Mouse (Mus musculus) stomach, embryonic 15.5 days (tissue): ENCODE data around the gene Fabp6. TPM values are rescaled to one million over a fixed set of nuclear protein-coding genes. Genes with fewer than 3 reads are reported as not detected.
A peak's percentile ranks its signal among the peaks of the same experiment; 100 is the strongest.

Source experiments
- ATAC-seq: fragments of 200-750 bp; cut with Nextera tagmentation; 2 replicates; pipeline ENCODE4 v1.8.0; 2017; ENCODE audit warnings: low read depth, moderate number of reproducible peaks, moderate TSS enrichment; ENCODE audit not compliant: insufficient read depth, low FRiP score
- H3K27ac ChIP-seq: fragments of 300-500 bp; sonication (generic); 2 replicates; pipeline ENCODE4 v1.5.1; 2015; ENCODE audit warnings: mild to moderate bottlenecking, inconsistent platforms
- H3K27me3 ChIP-seq: fragments of 300-500 bp; sonication (generic); replicated peaks from 2 replicates; pipeline ENCODE4 v1.6.1; 2015; ENCODE audit warnings: inconsistent platforms
- H3K36me3 ChIP-seq: fragments of 300-500 bp; sonication (generic); 2 replicates; pipeline ENCODE4 v1.6.1; 2015; ENCODE audit warnings: inconsistent platforms
- H3K4me1 ChIP-seq: fragments of 300-500 bp; sonication (generic); 2 replicates; pipeline ENCODE4 v1.6.1; 2015; ENCODE audit warnings: inconsistent platforms
- H3K4me2 ChIP-seq: fragments of 300-500 bp; sonication (generic); 2 replicates; pipeline ENCODE4 v1.6.1; 2015; ENCODE audit warnings: mild to moderate bottlenecking, inconsistent platforms
- H3K4me3 ChIP-seq: fragments of 300-500 bp; sonication (generic); replicated peaks from 2 replicates; pipeline ENCODE4 v1.5.1; 2015; ENCODE audit warnings: inconsistent platforms
- H3K9ac ChIP-seq: fragments of 300-500 bp; sonication (generic); 2 replicates; pipeline ENCODE4 v1.6.1; 2015; ENCODE audit warnings: inconsistent platforms
- H3K9me3 ChIP-seq: fragments of 300-500 bp; sonication (generic); 2 replicates; pipeline ENCODE4 v1.6.1; 2016; ENCODE audit warnings: inconsistent platforms
- WGBS: fragments of 180-500 bp; shearing (Covaris S2); methylation state at CpG from one replicate; pipeline ENCODE4 v1.1.7; 2015; 5-methylcytosine and 5-hydroxymethylcytosine counted together
- polyA plus RNA-seq: library from polyadenylated mRNA; unstranded; fragments of >200 nt; fragmentation: Nextera tagmentation; extraction: Ambion mirVana; gene quantifications from 2 replicates; pipeline ENCODE4 v1.2.1, GENCODE M21; 2015

Fabp6 gene
- polyA plus RNA-seq, 1 experiment from 2014 or later, result 11.2 TPM

DNA sequence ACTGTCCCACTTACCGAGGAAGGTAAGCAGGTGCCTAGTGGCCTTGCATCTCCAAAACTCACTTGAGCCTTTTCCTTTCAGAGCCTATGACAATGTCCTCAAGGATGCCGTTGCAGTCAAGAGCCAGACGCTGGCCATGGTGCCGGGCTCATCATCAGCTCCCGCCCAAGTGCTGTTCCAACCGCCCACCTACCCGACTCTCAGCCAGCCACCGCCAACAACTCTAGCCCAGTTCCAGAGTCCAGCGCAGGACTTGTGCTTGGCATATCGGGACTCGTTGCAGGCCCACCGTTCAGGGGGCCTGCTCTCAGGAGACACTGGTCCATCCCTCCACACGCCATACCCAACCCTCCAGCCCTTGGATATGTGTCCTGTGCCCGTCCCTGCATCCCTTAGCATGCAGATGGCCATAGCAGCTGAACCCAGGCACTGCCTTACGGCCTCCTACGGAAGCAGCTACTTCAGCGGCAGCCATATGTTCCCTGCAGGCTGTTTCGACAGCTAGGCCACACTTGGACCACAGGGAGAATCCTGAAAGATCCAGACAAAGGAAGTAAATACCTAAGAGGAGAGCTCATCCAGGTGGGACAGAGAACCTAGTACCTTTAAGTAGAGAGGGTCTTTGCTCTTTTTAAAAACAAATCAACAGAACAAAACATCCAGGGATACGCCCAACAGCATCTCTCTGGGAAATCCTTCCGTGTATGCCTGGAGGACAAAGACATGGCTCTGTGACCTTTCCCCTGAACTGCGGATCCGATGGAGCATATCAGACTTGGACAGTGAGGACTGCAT is 15.9 kb downstream of the Fabp6 start:
- Histone ChIP-seq H3K4me1 (no peaks in the 10 kb centered on the region), H3K9ac (no peak overlapping the region)
- WGBS, result 90% methylated on average over 22 of the region's 22 CpGs

DNA sequence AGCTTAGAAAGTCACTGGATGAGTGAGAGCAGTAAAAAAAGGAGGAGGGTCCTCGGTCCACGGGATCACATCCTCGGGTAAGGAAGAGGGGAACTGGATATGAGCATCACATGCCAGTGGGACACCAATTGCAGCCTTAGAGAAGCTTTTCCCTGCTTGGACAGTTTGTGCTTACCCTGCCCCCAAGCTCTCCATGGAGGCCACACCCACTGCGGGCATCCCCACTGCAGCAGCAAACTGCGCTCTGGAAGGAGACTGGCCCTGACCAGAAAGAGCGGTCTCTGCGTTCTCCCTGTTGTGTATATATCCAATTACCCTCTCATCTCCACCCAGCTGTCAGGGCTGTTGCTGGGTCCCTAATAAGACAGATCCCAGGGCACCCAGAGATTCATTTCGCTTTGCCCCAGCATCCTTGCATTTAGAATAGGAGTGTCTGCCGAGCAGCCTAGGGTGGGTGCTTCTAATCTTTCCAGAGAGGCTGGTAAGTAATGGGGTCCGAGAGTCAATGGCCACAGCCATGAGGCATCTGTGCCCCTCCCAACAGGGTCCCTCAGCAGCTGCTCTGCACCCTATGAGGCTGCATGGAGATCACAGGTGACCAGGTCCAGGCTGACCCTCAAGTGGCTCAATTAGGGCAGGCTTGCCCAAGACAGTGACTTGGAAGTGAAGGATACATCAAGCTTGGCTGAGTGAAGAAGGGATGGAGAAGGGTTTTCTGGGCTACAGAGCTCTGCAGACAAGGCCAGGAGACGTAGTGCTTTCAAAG is 23.4 kb downstream of the Fabp6 start:
- no peak for ATAC-seq

More for the DNA sequence above, 15.9 kb downstream of the Fabp6 start:
- H3K27me3 ChIP-seq, result no peaks in the 10 kb centered on the region
- no peak overlapping the region for H3K4me2 ChIP-seq
- no peaks in the 10 kb centered on the region for H3K9me3 ChIP-seq
- H3K36me3 ChIP-seq, result 0 out of 2 replicates have a peak, but pooled peaks cover 12% of the 10 kb centered on the region
- no peak overlapping the region for H3K27ac ChIP-seq
- ATAC-seq, result no peak; the same call in 1 of the 2 replicates
- H3K4me3 ChIP-seq, result no peak overlapping the region

DNA sequence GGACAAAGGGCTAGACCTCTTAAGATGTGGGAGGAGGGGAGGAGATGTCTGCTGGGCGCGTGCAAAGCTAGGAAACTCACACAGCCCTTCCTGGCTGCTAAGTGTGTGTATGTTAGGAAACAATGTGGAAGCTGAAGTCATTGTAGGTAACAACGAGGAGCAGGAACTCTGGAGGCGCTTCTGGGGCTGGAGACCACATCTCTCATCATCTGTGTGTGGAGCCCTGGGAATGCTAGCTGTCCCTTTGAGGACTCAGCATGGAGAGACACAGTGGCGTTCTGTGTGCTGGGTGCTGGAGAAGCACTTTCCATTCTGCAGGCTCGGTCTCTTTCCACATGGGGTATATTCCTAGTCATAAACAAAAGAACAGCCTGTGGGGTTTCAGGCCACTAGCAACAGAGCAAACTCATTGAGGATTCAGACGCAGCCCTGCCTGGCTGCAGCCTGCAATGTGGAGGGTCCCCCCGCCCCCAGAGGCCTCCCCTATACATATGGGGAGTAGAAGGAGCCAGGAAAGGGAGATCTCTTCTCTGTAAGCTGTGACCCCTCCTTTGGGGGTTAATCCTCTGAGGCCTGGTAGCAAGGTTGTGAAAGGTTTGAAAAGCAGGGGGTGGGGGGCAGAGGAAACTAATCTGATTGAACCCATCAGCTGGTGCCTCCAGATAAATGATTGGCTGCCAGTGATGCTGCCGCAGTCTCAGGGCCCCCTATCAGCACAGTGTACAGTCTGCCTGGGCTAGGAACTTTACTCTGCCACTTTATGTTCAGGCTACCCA is 25.8 kb downstream of the Fabp6 start:
- no peak overlapping the region for H3K4me3 ChIP-seq
- H3K9ac ChIP-seq, result no peak overlapping the region
- no peaks in the 10 kb centered on the region for H3K9me3 ChIP-seq
- ATAC-seq, result no peak; the same call in none of the 2 replicates
- no peaks in the 10 kb centered on the region for H3K36me3 ChIP-seq
- peaks cover 13% of the 10 kb centered on the region for H3K4me1 ChIP-seq
- 18% methylated on average over 9 of the region's 9 CpGs for WGBS
- H3K27me3 ChIP-seq, result no peaks in the 10 kb centered on the region
- H3K4me2 ChIP-seq, result peak overlapping the region; percentile 4; the same call in 1 of the 2 replicates
- H3K27ac ChIP-seq, result peak overlapping the region; percentile 74

More for the DNA sequence above, 23.4 kb downstream of the Fabp6 start:
- Histone ChIP-seq H3K27ac (no peak overlapping the region), H3K36me3 (no peaks in the 10 kb centered on the region), H3K4me1 (peaks cover 13% of the 10 kb centered on the region), H3K4me3 (no peak overlapping the region), H3K9me3 (no peaks in the 10 kb centered on the region), H3K4me2 (no peak overlapping the region), H3K9ac (no peak overlapping the region), H3K27me3 (no peaks in the 10 kb centered on the region)
- WGBS, result 61% methylated on average over 11 of the region's 11 CpGs

DNA sequence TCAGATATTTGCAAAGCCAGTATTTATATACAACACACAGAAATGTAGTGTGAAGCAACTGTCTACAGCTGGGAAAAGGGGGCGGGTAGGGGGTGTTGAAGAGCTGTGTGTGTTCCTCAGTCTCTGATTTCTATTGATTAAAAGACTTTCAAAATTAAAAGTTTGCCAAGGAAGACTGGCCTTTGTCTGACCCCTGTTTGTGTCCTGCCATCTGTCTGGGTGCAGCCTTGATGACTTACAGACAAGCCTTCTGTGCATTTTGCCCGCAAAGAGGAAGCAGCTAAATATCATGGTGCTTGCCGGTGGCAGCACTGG is 26.3 kb downstream of the Fabp6 start:
- no peaks in the 10 kb centered on the region for H3K9me3 ChIP-seq
- no peak overlapping the region for H3K4me2 ChIP-seq
- H3K4me3 ChIP-seq, result no peak overlapping the region
- peak overlapping the region; percentile 74; the same call in 1 of the 2 replicates for H3K27ac ChIP-seq
- peaks cover 13% of the 10 kb centered on the region for H3K4me1 ChIP-seq
- H3K9ac ChIP-seq, result no peak overlapping the region
- 19% methylated on average over 3 of the region's 3 CpGs for WGBS
- ATAC-seq, result no peak
- H3K36me3 ChIP-seq, result no peaks in the 10 kb centered on the region
- H3K27me3 ChIP-seq, result no peaks in the 10 kb centered on the region

DNA sequence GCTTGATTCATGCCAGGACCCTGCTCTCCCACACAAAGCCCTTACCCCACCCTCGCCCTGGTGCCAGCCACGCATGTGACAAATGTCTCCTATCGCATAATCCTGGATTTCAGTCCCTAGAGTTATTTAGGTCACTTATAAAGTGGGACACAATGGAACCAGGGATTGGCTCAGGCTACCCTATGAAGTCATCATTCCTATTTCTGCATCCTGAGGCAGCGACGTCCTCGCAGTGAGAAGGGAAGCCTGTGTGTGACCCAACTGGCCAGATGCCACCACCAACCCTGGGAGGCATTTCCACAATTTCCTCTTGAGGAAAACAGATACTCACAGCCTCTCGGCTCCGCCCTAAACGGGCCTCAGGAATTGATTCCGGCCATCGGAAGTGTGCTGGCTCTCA is 31.7 kb downstream of the Fabp6 start:
- H3K9me3 ChIP-seq, result no peaks in the 10 kb centered on the region
- no peaks in the 10 kb centered on the region for H3K27me3 ChIP-seq
- H3K27ac ChIP-seq, result 0 out of 2 replicates have a peak overlapping the region, but pooled peaks have one; percentile 5
- no peak overlapping the region for H3K9ac ChIP-seq
- H3K4me3 ChIP-seq, result no peak overlapping the region
- H3K36me3 ChIP-seq, result no peaks in the 10 kb centered on the region
- peak; percentile 18; the same call in 1 of the 2 replicates for ATAC-seq
- peaks cover 8% of the 10 kb centered on the region for H3K4me1 ChIP-seq
- no peak overlapping the region for H3K4me2 ChIP-seq
- 71% methylated on average over 11 of the region's 11 CpGs for WGBS

DNA sequence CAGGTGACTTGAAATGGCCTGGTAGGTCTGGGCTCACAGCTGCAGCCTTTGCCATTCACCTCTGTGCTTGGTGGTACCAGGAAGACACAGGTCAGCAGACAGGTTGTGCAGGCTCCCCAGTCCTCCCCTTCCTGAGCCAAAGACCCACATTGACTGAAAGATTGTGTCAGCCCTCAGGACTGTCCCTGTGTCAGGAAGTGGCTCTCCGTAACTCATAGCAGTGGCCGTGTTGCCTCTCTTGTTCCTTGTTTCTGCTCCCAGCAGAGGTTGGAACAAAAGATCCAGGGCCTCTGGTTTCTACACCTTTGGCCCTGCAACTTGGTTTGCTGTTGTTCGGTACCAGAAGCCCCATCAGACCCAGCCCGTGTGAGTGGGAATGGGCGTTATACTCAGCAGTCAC is 32.2 kb downstream of the Fabp6 start:
- Histone ChIP-seq H3K4me3 (no peak overlapping the region), H3K4me2 (no peak overlapping the region), H3K27me3 (no peaks in the 10 kb centered on the region), H3K4me1 (peaks cover 8% of the 10 kb centered on the region), H3K9ac (no peak overlapping the region), H3K36me3 (no peaks in the 10 kb centered on the region), H3K9me3 (no peaks in the 10 kb centered on the region), H3K27ac (0 out of 2 replicates have a peak overlapping the region, but pooled peaks have one; percentile 5)
- 73% methylated on average over 5 of the region's 5 CpGs for WGBS
- ATAC-seq, result no peak

DNA sequence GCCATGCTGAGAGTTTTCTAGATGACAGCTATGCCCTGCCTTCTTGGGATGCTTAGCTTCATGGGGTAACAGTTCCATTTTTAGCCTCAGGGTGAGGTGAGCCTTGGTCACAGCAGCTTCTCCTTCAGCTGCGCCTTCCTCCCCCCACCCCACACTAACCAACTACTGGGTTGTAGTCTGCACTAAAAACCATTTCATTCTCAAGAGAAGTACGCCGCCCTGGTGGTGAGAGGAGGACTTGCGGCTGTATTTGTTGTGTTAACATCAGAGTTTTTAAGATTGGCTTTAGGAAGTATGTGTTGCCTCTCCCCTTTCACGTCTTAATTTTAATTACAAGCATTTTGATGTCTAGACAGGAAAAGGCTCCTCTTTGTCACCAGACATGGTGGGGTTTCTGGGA is 33.1 kb downstream of the Fabp6 start:
- 65% methylated on average over 5 of the region's 5 CpGs for WGBS
- Histone ChIP-seq H3K36me3 (no peaks in the 10 kb centered on the region), H3K27ac (no peak overlapping the region; the same call in 1 of the 2 replicates), H3K9me3 (no peaks in the 10 kb centered on the region), H3K4me1 (peaks cover 13% of the 10 kb centered on the region), H3K9ac (no peak overlapping the region), H3K4me2 (no peak overlapping the region), H3K4me3 (no peak overlapping the region), H3K27me3 (no peaks in the 10 kb centered on the region)
- ATAC-seq, result no peak

DNA sequence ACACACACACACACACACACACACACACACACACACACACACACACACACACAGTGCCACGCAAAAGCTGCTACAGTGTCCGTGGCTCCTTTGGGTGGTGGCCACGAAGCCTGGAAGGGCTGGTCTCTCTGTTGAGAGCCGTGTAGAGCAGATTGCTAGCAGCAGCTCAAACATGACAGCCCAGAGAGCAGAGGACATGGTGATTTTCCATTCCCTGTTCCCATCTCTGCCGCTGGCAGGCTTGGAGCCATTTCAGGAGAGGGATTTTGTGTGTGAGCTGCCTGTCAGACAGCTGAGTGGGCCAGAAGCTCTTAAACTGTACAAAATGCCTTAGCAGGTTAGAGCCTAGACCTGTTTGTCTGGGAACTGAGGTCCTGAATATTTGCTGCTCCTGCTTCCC is 34.6 kb downstream of the Fabp6 start:
- no peak overlapping the region for H3K4me3 ChIP-seq
- no peak for ATAC-seq
- no peaks in the 10 kb centered on the region for H3K36me3 ChIP-seq
- H3K27ac ChIP-seq, result no peak overlapping the region
- peaks cover 13% of the 10 kb centered on the region for H3K4me1 ChIP-seq
- WGBS, result 68% methylated on average over 5 of the region's 5 CpGs
- H3K9me3 ChIP-seq, result no peaks in the 10 kb centered on the region
- no peak overlapping the region for H3K4me2 ChIP-seq
- no peak overlapping the region for H3K9ac ChIP-seq
- H3K27me3 ChIP-seq, result no peaks in the 10 kb centered on the region

DNA sequence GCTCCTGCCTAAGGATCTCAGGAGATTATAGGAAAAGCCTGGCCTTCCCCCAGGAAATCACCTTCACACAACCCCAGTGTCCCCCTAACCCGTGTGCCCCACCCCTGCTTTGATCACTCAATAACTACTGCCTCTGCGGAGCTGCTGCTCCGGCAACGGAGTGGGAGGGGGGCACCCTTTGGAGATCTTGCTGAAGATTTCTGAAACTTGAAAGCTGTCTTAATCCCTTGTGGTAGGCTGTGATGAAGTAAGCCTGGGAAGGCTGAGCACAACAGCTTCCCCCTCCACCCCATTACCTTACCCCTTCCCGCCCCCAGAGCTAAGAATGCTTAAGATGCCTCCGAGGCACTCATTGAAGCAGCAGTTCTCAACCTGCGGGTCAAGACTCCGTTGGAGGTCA is 35.5 kb downstream of the Fabp6 start:
- WGBS, result 22% methylated on average over 8 of the region's 8 CpGs
- Histone ChIP-seq H3K9me3 (no peaks in the 10 kb centered on the region), H3K36me3 (no peaks in the 10 kb centered on the region), H3K27me3 (no peaks in the 10 kb centered on the region), H3K4me3 (no peak overlapping the region), H3K27ac (no peak overlapping the region), H3K9ac (no peak overlapping the region), H3K4me1 (peaks cover 13% of the 10 kb centered on the region), H3K4me2 (no peak overlapping the region)
- no peak for ATAC-seq

DNA sequence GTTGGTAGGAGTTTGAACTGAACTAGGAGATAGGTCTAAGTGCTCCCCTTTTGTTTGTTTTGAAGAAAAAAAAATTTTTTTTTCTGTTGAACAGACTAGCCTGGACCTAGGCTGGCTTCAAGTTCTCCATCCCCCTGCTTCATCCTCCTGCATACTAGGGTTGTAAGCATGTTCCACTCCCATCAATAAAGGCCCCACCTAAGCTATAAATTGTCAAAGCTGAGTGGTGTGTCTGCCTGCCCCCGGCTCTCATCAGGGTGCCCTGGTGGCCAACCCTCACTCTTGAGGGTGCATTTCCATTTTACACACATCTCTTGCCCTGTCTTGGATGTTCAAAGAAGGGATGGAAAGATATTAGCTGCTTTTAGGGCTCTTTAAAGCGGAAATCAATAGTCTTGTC is 35.9 kb downstream of the Fabp6 start:
- H3K27me3 ChIP-seq, result no peaks in the 10 kb centered on the region
- WGBS, result 45% methylated on average over 2 of the region's 2 CpGs
- H3K36me3 ChIP-seq, result no peaks in the 10 kb centered on the region
- H3K4me2 ChIP-seq, result no peak overlapping the region
- no peak for ATAC-seq
- H3K4me1 ChIP-seq, result peaks cover 13% of the 10 kb centered on the region
- no peaks in the 10 kb centered on the region for H3K9me3 ChIP-seq
- no peak overlapping the region for H3K9ac ChIP-seq
- no peak overlapping the region for H3K4me3 ChIP-seq
- H3K27ac ChIP-seq, result no peak overlapping the region

DNA sequence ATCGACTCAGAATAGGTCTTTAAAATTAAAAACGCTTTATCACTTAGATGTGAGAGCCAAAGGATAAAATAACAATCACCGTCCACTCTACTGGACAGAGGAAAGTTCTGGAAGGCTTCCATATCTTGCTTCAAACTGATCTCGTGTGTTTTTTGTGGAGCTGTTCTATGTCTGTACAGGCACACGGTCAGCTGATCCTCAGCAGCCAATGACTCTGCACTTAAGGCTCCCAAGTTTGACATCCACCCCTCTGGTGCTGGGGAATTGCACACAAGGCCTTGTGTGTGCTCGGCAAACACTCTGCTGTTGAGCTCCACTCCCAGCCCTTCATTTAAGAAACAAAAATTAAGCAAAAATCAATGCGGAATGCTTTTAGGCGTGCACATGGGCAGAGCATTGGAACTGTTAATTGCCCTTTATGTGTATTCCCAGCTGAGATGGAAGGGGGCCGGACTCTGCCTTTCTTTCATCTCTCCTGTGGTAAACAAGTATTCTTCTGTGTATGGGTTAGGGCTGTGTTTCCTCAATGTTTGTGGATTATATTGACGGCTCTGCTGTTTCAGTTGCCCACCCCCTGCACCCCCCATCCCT is 37.6 kb downstream of the Fabp6 start:
- ATAC-seq, result peak; percentile 76; the same call in 1 of the 2 replicates
- H3K4me2 ChIP-seq, result no peak overlapping the region
- no peak overlapping the region; the same call in 1 of the 2 replicates for H3K27ac ChIP-seq
- H3K9ac ChIP-seq, result no peak overlapping the region
- peaks cover 13% of the 10 kb centered on the region for H3K4me1 ChIP-seq
- 50% methylated on average over 10 of the region's 10 CpGs for WGBS
- no peaks in the 10 kb centered on the region for H3K9me3 ChIP-seq
- no peaks in the 10 kb centered on the region for H3K27me3 ChIP-seq
- no peaks in the 10 kb centered on the region for H3K36me3 ChIP-seq
- no peak overlapping the region for H3K4me3 ChIP-seq
